Mouse (Mus musculus): ENCODE measurements around the gene Cox6b2.

DNA sequence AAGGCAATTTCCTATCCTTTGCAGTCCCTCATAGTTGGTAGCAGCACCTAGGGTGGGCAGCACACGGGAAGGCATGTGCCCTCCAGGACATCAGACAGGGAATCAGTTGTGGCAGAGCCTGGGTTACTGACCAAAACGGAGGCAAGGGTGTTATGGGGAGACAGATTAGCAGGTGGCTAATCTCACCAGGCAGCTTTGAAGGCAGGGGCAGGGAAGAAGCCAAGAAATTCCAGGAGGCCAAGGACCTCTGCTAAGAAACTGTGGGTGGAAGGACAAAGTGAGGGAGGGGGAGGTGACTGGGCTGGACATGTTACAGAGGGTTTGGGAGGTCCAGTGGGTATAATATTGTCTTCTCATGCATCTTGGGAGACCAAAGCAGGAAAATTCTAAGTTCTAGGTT, 9.5 kb downstream of the Cox6b2 start:
- no peak for TF ChIP-seq CTCF (IDR thresholded peaks at IDR 0.05; ENCODE audit: extremely low read depth, insufficient read depth, low read length)
- no peak for TF ChIP-seq POLR2A (IDR thresholded peaks at IDR 0.05; ENCODE audit: extremely low read depth, insufficient read depth, low read length)
